Mouse (Mus musculus): ENCODE data around the gene Tbce.

The Tbce gene

DNA sequence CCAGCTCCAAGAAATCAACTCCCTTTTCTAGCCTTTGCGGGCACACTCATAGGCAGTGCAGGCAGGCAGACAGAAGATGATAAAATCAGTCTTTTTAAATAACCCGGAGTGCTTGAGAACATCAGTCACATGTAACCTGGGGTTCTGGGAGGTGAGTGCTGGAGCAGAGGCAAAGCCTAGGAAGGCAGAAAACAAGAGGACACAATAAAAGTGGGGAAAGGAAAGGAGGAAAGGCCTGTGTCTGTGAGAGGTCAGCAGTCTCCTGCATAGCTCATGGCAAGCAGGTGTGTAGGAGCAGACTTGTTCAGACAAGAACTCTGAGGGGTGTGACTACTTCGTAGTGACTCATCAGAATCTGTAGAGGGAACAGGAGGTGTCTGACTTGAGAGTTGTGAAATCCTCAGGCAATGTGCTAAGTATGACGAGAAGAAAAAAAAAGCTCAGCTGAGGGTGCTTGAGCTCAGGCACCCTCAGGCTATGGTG, 70.8 kb downstream of the Tbce start:
- peak; percentile 56 to 71 for DNase-seq (ENCODE audit: low spot score in 2 of 2)

DNA sequence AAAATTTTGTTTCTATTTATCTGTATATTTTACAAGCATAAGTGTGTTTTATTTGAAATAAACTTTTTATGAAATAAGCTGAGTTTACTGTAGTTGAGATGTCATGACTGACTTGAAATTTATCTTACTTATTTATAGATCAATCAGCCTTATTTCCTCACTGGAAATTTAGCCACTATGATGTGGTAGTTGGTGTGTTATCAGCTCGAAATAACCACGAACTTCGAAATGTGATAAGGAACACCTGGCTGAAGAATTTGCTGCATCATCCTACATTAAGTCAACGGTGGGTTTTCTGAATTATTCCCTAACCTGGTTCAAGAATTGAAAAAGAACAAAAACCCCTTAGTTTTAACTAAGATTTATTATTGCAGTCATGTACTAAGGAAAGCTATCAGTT, 73.3 kb downstream of the Tbce start:
- no peak for DNase-seq (ENCODE audit: low spot score in 2 of 2)

DNA sequence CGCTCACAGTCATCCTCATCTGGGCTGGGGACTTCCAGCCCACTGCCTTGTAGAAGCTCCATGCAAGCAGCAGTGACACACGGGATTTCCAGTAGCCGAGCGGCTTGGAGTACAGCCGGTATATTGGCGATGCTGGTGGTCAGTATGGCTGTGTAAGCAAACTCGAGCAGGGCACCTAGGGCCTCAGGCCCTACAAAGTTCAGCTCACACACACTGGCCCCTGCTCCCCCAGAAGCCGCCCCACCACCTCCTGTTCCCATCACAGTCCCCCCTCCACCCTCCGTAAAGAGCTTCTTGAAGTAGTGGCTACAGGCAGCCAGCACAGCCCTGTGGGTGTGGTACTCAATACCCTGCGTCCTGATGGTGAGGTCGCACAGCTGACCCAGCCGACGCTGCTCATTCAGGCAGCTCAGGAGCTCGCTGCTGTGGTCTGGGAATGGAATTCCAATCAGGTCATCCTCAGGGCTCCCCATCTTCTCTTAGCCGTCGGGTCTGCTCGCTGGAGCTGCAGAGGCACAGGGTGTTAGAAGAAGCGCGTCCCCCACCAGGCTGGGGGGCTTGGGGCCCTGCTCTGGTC, 74.0 kb downstream of the Tbce start:
- no peak for DNase-seq (ENCODE audit: low spot score in 2 of 2)

DNA sequence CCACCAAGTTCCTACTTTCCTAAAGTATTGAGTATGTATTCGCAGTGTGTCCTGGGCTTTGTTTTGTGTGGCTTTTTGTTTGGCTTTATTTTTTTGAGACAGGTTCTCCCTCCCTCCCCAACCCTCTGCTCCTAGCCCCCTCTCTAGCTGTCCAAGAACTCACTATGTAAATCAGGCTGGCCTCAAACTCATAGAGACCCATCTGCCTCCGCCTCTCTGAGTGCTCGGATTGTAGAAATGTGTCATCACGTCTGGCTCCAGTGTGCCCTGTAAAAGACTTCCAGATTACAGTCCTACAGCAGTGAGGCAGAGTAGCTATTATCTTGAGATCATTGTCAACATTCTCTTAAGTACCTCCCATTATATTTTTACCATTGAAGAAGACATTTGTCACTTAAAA, 78.4 kb downstream of the Tbce start:
- DNase-seq (ENCODE audit: low spot score in 2 of 2) = no peak

DNA sequence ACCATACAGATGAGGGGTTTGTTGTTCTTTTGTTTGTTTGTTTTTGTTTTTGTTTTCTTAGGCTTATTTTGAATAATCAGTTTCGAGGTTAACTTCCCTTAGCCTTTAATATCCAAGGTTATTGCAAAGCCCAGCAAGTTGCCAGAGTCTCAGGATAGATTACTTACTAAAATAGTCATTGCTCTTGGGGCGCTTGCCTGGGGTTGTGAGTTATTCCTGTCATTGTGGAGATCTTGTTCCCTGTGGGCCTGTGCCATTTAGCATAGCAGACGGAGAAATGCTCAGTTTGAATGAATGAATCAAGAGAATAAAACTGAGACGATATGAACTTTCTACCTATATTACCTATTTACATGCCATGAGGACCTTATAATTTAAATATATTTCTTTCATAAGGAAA, 79.2 kb downstream of the Tbce start:
- no peak for DNase-seq (ENCODE audit: low spot score in 2 of 2)

DNA sequence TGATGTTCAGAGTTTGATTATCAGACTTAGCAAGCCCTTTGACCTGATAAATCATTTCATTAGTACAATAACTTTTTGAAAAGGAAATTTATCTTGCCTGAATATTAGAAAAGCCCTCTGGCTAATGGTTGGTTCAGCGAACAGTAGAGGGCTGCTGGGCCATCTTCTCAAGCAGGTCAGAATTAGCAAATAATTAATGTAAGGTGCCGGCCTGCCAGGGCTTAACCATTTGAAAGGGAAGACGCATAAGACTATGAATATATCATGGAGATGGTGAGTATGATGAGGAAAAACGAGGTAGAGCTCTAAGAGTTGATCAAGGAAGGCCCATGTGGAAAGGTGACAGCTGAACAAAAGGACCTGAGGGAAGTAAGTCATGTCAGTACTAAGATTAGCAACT, 82.8 kb downstream of the Tbce start:
- DNase-seq (ENCODE audit: low spot score in 2 of 2) = no peak

DNA sequence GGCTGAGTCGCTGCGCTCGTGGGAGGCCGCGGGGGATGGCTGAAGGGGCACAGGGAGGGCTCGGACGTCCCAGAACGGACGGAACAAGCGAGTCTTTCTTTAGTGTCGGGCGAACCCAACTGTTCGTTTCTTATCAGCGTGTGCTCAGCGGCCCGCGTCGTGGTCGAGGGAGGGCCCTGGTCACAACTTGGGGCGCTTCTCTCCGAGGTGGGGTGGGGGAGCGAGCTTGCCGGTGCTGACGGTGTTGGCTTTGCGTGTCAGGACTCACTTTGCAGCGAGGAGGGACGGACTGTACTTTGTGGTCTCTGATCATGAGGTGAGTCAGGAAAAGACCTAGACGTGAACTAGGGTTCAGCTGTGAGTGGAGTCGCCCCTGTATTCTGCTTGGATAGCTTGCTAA, 84.5 kb downstream of the Tbce start:
- no peak for DNase-seq (ENCODE audit: low spot score in 2 of 2)

DNA sequence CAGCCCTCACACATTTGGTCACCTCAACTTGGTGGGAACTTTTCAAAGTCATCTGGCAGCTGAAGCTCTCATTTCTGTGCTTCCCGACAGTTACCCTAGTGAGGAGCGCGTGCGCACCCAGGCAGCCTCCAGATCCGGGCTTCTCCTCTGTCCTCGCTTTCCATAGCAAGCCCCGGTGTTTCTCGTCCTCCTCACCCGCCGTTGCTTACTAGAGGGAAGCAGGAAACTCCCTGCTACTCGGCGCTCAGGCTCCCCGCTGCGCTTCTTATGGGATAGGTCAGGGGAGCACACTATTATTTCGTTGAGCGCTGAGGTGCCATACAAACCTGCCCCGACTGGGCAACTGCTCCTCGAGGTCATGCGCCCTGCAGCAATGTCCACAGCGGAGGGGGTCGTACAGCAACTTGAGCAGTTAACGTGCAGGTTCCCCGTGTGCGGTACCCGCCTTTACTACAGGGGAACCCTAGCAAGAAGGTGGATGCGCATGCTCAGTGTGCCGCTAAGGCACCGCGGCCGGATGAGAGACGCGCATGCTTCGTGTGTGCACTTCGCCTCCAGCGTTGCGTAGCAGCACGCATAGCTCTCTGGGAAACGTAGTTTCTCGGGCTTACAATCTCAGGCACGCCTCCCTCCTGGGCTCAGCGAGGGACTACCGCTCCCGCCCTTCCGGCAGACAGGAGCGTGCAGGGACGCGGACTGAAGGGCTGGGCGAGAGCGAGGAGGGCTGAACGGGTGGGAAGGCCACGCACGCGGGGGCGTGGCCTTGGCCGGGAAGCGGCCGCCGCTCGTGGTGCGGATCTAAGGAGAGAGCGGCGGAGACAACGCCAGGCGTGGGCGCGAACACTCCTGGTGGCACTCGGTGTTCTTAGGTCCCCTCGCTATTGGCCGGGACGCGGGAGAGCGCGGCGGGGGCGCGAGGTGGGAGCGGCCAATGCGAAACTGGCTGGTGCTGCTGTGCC, 85.3 kb downstream of the Tbce start, which contains the start of gene B3galnt2:
Gene B3galnt2, plus strand, starts transcription at position 596 of the 959 bp plus-strand sequence.
- DNase-seq (ENCODE audit: low spot score in 2 of 2) = peak; percentile 96 to 98
